Mouse (Mus musculus) spleen, postnatal 14 days (tissue): ENCODE results near the gene Slc9b1.

Source experiments
- DNase-seq, 2 experiments: peaks; one replicate each; pipeline ENCODE4 v3.0.0; 2021 to 2022; ENCODE audit warnings: low spot score in 2 of 2

The Slc9b1 gene

DNA sequence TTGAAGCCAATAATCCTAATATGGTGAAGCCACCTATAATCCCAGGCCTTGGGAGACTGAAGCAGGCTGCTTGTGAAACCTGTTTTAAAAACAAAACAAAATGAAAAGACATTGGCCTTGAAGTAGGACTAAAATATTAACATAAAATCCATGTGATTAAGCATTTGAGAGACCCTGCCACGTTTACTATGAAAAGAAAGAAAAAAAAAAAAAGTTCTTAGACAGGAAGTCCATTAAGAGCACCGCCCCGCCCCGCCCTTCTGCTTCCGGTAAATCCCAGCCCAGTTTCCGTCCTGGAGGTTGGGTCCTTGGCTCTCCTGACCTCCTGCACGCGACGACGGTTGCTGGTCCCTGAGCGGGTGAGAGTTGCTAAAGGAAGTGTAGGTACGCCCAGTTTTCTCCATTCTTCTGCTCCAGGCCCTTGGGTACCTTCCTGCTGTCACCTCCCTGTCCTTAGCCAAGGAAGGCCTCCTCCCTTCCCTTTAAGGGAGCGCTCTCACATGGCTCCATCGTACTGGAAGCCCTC lies at the start of gene Slc9b1:
Gene Slc9b1, plus strand, starts transcription at position 291 of the 526 bp plus-strand sequence.
- DNase-seq: no peak

DNA sequence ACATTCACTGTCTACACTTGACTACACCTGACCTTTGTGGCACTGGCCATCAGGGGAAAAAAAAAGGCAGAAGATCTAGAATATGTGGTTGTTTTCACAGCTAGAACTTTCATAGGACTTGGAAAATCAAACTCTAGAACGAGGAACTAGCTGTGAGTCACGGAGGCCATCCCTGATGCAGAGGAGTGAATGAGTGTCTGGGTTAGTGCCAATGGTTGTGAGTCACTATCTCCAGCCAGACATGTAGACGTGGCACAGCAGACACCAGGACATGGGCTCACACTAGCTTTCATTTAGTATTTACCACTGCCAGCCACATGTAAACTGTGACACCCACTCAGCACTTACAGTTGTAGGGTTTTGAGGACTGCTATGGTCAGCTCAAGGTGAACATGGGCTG lies 49.3 kb upstream of the Slc9b1 start:
- no peak for DNase-seq

DNA sequence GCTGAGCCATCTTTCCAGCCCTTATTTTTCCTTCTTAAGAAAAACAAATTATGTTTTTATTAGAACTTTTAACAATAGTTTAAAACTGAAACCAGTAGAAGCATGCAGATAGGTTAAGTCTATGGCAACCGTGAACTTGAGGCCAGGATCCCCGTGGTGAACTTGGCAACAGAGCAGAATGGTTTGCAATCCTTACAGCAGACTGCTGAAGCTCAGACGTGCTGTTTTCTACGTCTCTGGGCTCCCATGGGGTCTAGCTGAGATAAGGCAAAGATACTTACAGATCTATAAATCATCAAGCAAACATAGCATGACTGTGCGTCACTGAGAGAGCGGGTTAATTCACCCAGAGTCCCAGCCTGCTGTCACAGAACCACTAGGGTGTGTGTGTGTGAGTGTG lies 47.7 kb upstream of the Slc9b1 start:
- DNase-seq: no peak

DNA sequence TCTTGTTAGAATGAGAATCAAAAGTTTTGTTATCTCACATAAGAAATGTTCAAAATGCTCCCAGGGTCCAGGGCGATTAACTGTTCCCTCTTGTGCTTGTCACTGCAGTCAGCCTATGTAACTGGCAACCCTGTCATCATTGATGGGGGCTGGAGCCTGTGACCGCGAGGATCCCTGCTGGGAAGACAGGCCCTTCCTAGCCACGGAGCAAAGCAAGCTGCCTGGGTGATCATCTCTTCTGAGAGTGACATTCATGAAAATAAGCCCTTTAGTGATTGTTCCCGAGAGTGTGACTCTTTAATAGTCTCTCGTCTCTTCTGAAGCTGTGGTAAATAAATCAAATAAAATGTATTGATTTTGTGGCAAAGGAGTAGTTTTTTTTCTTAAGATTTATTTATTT lies 43.8 kb upstream of the Slc9b1 start:
- DNase-seq: no peak

DNA sequence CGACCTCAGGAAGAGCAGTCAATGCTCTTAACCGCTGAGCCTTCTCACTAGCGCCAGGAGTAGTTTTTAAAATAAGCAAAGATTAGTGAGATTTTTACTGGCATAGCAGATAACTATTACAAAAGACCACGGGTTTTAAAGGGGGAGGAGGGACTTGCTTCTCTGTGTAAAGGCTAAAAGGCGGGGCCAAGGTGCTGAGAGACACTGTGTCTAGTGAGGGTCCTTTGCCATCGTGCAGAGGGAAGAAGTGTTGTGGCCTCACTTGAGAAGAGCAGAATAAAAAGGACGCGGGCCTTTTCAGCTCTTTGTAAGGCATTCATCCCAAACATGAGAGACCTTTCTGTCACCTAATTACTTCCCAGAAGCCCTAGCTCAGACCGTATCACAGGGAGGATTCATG lies 43.3 kb upstream of the Slc9b1 start:
- no peak for DNase-seq

DNA sequence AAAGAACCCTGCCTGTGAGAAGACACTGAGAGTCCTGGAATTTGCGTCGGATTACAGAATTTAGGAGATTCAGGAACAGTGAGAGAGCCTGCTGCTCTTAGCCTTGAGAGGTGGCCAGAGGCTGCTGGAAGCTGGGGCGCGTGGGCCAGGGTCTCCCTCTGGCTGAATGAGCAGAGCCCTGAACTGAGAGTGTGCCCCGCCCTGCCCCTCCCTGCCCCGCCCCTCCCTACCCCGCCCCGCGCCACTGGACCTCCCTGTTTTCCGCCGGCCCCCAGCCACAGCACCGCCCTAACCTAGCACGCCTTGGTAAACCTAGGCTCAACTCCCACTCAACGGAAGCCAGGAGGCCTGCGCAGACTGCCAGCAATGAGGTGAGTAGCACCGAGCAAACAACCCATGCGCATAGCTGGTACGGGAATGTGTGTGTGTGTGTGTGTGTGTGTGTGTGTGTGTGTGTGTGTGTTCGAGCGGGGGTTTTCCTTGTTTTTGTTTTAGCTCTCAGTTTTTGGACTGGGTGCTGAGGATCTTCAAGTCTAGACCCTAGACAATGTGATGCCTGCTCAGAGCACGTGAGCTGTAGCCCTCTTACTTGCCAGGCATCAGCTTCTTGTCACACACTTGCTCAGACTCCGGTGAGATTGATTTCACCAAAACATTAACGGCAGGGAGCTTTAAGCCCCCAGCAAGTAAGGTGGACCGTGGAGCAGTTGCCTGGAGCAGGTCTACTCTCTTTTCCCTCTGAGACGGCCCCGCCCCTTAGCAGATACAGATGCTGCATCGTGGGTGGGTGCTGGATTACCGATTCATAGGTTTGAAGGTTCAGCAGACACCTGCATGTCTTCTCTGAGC lies 40.2 kb upstream of the Slc9b1 start, which contains the start of gene Slc9b2:
Gene Slc9b2, plus strand, starts transcription at position 290 of the 849 bp plus-strand sequence.
- no peak for DNase-seq

DNA sequence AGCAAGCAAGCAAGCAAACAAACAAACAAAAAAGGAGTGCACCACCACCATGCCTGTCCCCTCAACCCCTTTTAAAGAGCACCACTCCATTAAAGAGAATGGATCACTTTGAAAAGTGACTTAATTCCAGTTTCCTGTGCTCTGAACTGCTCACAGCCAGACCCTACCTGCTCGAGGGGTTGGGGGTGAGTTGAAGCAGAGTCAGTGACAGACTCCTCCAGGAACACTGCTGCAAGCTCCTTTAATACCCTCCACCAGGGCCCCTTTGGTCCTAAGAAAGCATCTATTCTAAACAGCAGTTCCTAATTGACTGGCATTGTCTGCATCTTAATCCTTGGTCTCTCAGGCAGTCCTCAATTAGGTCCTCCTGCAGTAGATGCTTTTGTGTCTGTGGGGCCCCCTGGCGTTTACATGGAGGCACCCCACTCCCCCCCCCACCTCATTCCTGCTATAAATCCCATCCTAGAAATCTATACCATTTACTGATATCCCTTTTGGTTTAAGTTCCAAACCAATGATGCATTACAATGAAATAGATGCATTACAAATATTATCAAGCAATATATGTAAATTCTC lies 34.8 kb upstream of the Slc9b1 start:
- DNase-seq: no peak

DNA sequence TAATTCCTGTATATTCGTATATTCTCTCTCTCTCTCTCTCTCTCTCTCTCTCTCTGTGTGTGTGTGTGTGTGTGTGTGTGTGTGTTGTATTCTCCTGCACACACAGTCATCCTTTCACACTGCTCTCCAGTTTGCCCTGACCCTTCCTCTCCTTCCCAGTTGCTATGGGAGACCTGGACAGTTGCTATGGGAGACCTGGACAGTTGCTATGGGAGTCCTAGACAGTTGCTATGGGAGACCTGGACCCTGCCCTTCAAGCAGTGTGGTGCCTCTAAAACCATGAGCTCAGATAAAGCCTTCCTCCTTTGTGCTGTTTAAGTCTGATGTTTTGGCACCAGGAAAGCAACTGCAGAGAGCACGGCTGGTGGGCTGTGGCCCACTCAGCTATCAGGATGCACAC lies 34.1 kb upstream of the Slc9b1 start:
- DNase-seq: no peak

DNA sequence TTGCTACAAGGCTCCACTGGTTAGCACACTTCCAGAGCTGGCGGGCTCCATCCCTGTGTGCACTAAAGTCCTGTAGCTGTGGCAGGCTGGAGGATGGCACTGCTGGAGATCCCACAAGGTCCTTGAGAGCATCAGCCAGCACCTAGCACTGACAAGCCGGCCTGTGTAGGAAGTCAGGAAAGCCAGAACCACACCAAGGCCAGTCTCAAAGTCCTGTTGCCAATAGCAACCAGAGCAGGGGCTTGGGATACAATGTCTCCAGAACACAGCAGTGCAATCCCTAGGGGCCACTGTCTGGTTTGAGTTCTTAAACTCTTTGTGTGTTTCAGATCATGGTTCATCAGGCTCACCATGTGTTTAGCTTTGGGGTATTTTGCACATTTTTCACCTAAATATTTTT lies 33.0 kb upstream of the Slc9b1 start:
- DNase-seq: no peak

DNA sequence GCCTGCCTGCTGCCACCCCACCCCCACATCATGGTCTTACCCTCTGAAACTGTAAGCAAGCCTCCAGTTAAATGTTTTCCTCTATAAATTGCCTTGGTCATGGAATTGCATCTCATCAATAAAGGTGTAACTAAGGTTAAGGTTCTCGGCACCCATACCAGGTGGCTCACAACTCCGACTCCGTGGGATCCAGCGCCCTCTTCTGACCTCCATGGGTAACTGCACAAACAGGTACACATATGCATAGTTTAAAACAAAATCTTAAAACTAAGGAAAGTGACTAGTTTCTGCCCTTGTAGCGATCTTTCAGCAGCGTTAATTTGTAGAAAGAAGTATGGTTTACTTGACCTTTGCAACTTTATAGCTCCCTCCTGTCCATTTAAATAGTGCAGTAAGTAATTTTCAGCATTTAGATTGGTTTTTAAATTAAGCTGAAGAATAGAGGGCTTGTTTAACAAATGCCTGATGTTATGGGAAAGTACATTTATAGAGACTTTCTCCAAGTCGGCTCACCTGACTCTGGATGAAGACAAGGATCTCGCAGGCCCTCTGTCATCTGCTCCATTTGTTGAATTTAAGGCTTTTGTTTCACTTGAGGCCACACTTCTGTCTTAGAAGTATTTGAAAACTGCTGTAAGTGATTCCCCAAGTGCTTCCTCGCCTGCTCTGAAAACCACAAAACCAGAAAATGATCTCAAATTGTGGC lies 32.0 kb upstream of the Slc9b1 start:
- DNase-seq: no peak

DNA sequence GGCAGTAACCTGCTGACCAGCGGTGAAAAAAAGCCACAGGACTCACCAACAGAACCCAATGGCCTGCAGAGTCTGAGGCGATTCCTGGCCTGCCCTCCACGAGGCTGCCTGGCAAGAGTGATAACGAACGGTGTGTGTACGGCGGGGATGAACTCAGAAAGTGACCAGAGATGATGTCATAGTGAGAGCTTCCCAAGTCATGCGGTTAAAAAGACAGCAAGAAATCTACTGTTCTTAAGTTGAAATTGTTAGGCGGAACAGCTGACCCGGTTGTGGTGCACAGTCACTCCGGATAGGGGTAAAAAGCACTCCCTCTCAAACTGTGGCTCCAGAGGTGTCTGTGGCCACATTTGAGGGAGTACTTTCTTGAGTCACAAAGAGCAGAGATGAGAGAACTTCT lies 29.5 kb upstream of the Slc9b1 start:
- no peak for DNase-seq

DNA sequence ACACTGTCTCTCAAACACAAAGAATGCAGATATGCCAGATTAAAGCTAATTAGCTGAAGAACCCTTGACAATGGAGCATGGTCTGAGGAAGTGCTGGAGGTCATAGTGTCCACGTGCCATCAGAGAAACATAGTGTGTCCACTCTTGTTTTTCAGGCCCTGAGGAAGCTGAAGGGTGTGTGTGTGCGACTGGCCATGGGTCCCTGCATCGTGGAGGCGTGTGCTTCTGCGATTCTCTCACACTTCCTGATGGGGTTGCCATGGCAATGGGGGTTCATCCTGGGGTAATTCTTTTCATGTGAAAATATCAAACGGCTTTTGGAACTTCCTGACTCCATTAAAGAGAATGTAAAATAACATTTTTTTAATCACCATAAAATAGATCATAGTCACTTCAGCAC lies 23.5 kb upstream of the Slc9b1 start:
- no peak for DNase-seq

DNA sequence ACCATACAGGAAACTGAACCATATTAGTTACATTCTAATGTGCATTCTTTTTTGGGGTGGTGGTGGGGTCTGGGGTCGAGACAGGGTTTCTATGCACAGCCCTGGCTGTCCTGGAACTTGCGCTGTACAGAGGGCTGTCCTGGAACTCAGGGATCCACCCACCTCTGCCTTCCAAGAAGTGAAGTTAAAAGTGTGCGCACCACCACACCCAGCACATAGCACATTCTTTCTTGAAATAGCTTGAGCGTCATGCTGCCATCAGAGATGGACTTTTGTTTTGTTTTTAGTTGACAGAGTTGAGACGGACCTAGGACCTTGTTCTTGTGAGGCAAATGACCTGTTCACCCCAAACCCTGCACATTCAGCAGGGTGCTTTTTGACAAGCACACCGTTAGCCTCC lies 20.7 kb upstream of the Slc9b1 start:
- no peak for DNase-seq

DNA sequence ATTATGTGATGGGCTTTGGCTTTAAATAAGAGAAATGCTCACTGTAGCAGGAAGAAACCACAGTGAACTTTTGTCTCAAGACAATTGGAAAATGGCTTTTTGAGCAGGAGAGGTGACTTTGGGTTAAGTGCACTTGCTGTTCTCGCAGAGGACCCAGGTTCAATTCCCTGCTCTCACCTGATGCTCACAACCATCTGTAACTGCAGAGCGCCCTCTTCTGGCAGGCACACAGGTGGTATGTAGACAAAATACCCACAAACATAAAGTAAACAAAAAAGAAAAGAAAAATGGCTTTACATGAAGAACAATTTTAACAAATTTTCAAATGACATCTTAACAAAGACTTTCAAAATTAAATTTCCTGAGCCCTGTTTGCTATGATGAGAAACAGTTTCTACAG lies 20.2 kb upstream of the Slc9b1 start:
- no peak for DNase-seq

DNA sequence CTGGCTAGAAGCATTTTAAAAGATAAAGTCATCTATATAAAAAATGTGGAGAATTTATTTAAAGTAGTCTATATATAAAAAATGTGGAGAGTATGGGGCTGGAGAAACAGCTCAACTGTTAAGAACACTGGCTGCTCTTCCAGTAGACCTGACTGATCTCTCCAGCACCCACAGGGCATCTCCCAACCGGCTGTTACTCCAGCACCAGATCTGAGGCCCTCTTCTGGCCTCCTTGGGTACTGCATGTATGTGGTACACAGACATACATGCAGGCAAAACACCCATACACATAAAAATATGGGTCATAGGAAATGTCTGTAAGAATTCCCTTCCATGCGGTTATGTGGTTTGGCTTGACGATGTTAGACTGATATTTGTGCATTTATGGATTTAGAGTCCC lies 19.3 kb upstream of the Slc9b1 start:
- DNase-seq: peak; percentile 21 to 46

DNA sequence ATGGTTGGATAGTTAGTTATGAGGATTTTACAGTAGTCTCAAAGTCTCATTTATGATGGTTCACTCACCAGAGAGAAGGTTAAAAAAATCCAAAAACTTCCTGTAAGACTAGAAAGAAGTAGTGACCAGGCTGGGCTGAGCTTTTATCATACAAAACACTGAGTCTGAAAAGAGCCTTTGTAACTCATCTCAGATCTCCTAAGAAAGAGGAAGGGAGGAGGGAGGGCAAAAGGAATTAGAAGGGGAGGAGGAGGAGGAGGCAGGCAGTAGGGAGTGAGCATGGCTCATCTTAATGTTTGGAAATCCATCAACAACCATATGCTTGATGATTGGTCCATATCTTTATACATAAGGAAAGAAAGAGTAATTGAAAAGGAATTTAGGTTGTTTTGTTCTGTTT lies 15.1 kb upstream of the Slc9b1 start:
- no peak for DNase-seq

DNA sequence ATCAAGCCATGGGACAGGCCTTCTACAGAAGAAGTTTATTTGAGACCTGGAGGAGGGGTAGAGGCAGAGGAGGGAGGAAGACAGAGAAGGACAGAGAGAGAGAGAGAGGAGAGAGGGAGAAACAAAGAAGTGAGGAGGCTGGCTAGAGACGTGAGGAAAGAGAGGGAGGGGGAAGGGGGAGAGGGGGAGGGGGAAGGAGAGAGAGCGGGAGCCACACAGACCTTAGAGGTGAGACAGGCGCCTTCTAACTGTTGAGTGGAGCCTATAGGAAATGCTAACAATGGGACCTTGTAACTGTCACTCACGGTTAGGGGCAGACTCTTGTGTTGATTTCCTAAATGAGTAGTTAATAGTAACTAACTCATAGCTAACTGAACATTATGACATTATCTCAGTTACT lies 14.1 kb upstream of the Slc9b1 start:
- no peak for DNase-seq

DNA sequence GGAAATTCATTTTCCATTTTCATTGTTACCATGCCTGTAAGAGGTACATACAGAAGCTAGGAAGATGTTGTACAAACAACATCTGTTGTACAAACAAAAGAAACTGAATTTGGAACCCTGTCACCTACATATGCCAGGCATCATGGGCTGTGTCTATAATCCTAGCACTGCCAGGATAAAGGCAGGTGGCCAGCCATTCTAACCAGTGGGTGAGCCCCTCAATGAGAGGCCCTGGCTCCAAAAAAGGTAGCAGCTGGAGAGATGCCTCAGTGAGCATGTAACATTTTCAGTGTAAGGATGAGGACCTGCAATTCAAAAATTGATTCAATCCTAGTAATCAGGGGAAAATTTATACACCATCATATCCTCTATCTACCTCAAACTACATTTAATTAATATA lies 1.2 kb downstream of the Slc9b1 start:
- DNase-seq: no peak

DNA sequence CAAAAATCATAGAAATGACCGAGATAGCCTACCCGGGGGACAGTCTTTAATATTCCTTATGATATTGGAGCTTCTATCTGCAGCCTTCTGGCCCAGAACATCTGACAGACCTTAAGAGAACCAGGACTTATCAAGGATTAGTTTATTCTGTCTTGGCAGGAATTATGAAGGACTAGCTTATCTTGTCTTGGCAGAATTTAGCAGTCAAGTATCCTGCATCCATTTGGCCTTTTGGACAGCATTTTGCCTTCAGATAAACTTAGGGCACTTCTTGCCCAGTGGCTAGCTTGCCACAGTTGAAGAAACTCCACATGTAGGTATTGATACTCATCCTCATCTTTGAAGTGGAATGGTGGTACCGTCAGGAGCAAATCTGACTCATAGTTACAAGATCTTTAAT lies 4.0 kb downstream of the Slc9b1 start:
- DNase-seq: no peak

DNA sequence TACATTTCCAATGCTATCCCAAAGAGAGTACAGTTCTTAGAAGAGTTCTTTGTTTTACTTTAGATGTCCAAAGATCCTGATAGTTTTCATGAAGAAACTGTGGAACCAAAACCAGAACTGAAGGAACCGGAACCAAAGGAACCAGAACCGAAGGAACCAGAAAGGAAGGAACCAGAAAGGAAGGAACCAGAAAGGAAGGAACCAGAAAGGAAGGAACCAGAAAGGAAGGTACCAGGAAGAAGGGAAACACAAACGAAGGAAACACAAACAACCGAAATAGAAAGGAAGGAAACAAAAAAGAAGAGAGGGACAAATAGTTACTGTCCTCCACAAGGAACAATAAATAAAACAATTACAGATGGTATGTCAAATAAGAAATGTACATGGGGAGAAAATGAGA lies 9.6 kb downstream of the Slc9b1 start:
- no peak for DNase-seq

DNA sequence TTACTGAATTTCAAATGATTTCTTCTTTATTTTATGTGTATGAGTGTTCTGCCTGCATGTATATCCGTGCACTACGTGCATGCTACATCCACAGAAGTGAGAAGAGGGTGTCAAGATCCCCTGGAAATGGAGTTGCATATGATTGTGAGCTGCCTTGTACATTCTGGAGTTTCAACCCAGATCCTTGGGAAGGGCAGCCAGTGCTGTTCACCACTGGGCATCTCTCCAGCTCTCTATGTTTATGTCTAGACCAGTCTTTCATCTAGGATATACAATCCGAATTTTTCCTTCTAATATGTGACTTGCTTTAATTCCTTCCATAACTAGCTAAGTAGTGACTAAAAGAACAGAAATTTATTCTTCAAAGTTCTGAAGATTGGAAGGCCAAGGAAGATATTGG lies 28.0 kb downstream of the Slc9b1 start:
- DNase-seq: no peak

DNA sequence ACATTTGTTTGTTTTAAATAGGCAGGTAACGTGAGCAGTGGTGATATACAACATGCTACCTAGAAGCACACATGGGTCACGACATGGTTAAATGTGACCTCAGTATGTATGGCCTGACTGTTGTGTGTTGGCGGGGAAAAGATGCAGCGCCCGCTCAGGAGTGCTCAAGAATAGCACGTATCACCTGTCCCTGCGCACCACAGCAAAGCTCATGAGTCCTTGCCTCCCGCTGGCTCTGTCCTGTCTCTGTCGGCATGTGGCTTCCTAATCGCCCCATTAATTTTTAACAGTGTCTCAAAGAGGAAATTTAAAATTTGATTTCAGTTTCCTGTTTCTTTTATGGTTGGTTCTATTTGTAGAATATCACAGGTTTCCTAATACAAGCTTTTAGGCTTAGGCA lies 29.6 kb downstream of the Slc9b1 start:
- no peak for DNase-seq

DNA sequence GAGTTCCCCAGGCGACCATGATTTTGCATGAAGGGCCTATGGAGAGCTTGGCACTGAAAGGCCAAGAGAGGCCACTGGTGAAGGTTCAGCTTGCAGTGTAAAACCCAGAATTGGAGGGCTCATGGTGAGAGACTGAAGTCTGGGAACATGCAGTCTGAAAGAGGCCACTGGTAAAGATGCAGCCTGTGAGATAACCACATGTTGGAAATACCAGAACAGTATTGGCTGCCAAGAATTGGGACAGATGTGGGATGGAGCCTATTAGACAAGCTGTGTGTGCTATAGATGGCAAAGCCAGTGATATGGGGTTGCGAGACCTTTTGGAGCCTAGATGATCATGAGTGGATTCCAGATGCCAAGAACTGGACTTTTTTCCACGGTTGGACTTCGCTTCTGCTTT lies 32.0 kb downstream of the Slc9b1 start:
- DNase-seq: no peak
